Mouse (Mus musculus) liver, postnatal 0 days (tissue): ENCODE measurements around the gene Fam210b. TPM values are rescaled to one million over a fixed set of nuclear protein-coding genes. Genes with fewer than 3 reads are reported as not detected.
A peak's percentile ranks its signal among the peaks of the same experiment; 100 is the strongest.

ENCODE experiments used
- ATAC-seq: fragments of 200-750 bp; cut with Nextera tagmentation; 2 replicates; pipeline ENCODE4 v1.8.0; 2017; ENCODE audit warnings: mild to moderate bottlenecking, moderate library complexity
- DNase-seq: peaks from one replicate; pipeline ENCODE4 v3.0.0-alpha.2; 2016
- H3K27ac ChIP-seq: fragments of 300-500 bp; sonication (generic); 2 replicates; pipeline ENCODE4 v1.5.1; 2014; ENCODE audit warnings: antibody characterized with exemption, moderate library complexity, mild to moderate bottlenecking, low read depth
- H3K27me3 ChIP-seq: fragments of 300-500 bp; sonication (generic); 2 replicates; pipeline ENCODE4 v1.6.1; 2014; ENCODE audit warnings: low read length, control low read depth, mixed read lengths; ENCODE audit not compliant: insufficient read depth
- H3K36me3 ChIP-seq: fragments of 300-500 bp; sonication (generic); replicated peaks from 2 replicates; pipeline ENCODE4 v1.6.1; 2014; ENCODE audit warnings: mild to moderate bottlenecking, control low read depth, low read length, moderate library complexity, mixed read lengths; ENCODE audit not compliant: insufficient read depth
- H3K4me1 ChIP-seq: fragments of 300-500 bp; sonication (generic); 2 replicates; pipeline ENCODE4 v1.6.1; 2014; ENCODE audit warnings: antibody characterized with exemption, mild to moderate bottlenecking, control low read depth; ENCODE audit not compliant: insufficient read depth
- H3K4me2 ChIP-seq: fragments of 300-500 bp; sonication (generic); 2 replicates; pipeline ENCODE4 v1.6.1; 2014; ENCODE audit warnings: low read depth, mild to moderate bottlenecking, low read length, moderate library complexity, mixed read lengths
- H3K4me3 ChIP-seq: fragments of 300-500 bp; sonication (generic); 2 replicates; pipeline ENCODE4 v1.5.1; 2014; ENCODE audit warnings: low read depth, low read length
- H3K9ac ChIP-seq: fragments of 300-500 bp; sonication (generic); replicated peaks from 2 replicates; pipeline ENCODE4 v1.6.1; 2014; ENCODE audit warnings: mild to moderate bottlenecking, moderate library complexity
- H3K9me3 ChIP-seq: fragments of 300-500 bp; sonication (generic); 2 replicates; pipeline ENCODE4 v1.6.1; 2016; ENCODE audit warnings: mild to moderate bottlenecking, control low read depth, low read length, mixed read lengths
- CTCF ChIP-seq: sonication (generic); IDR thresholded peaks from 2 replicates; pipeline ENCODE4 v1.5.1; 2016; ENCODE audit warnings: antibody characterized with exemption, low read depth
- EP300 ChIP-seq: IDR thresholded peaks from 2 replicates; pipeline ENCODE4 v1.6.1; 2016; ENCODE audit warnings: antibody characterized with exemption, low read depth, mild to moderate bottlenecking
- WGBS: fragments of 180-500 bp; shearing (Covaris S2); extraction: QIAGEN DNeasy Blood & Tissue Kit; methylation state at CpG from one replicate; pipeline ENCODE4 v1.1.7; 2014; ENCODE audit not compliant: insufficient replicate concordance; 5-methylcytosine and 5-hydroxymethylcytosine counted together
- polyA plus RNA-seq: library from polyadenylated mRNA; unstranded; fragments of >200 nt; fragmentation: Nextera tagmentation; extraction: Ambion mirVana; gene quantifications from 2 replicates; pipeline ENCODE4 v1.2.1, GENCODE M21; 2015

The Fam210b gene
- polyA plus RNA-seq, 1 experiment from 2014 or later = 81.2 TPM

- no peak within 1 kb of the TSS for H3K9ac ChIP-seq
- H3K27me3 ChIP-seq = no peaks in the 10 kb centered on the region
- peak within 1 kb of the TSS; percentile 32 for H3K4me3 ChIP-seq
- peak; percentile 52 for ATAC-seq
- H3K4me1 ChIP-seq = peaks cover 14% of the 10 kb centered on the region
- H3K9me3 ChIP-seq = no peaks in the 10 kb centered on the region
- peak within 1 kb of the TSS; percentile 59 for H3K4me2 ChIP-seq
- 0 out of 2 replicates have a peak within 1 kb of the TSS, but pooled peaks have one; percentile 1 for H3K27ac ChIP-seq
- 12% methylated on average over 13 of the region's 13 CpGs for WGBS
- peak; percentile 63 for DNase-seq
- TF ChIP-seq EP300 = no peak
- TF ChIP-seq CTCF = no peak
- H3K36me3 ChIP-seq = no peaks in the 10 kb centered on the region
Measured at GRCm38 (mm10) chr2:172393391-172394051, 48.2 kb downstream of the Fam210b start, which contains the start of gene Cass4. Gene Cass4, plus strand, starts transcription at chr2:172393794.

DNA sequence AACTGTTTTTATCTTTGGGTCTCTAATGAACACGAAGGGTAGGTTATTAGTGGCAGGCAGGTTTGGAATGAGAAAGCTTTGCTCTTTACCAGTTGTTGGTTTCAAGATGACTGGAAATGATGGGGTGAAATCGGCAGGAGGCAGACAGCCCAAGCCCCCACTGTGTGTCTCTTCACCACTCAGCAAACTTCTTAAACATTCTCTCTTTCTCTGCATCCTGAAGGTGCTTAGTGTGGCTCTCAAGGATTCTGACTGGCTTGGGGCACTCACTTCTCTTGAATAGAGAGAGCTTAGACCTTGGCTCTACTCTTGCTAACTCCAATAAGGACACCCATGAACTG is 48.7 kb downstream of the Fam210b start:
- Histone ChIP-seq H3K9me3 (no peaks in the 10 kb centered on the region), H3K4me1 (peaks cover 14% of the 10 kb centered on the region), H3K36me3 (no peaks in the 10 kb centered on the region), H3K4me3 (peak overlapping the region; percentile 32), H3K27ac (no peak overlapping the region), H3K4me2 (peak overlapping the region; percentile 59), H3K27me3 (no peaks in the 10 kb centered on the region), H3K9ac (no peak overlapping the region)
- DNase-seq (no peak), ATAC-seq (no peak)
- TF ChIP-seq EP300 = no peak
- no peak for TF ChIP-seq CTCF
- 48% methylated on average over 2 of the region's 2 CpGs for WGBS

DNA sequence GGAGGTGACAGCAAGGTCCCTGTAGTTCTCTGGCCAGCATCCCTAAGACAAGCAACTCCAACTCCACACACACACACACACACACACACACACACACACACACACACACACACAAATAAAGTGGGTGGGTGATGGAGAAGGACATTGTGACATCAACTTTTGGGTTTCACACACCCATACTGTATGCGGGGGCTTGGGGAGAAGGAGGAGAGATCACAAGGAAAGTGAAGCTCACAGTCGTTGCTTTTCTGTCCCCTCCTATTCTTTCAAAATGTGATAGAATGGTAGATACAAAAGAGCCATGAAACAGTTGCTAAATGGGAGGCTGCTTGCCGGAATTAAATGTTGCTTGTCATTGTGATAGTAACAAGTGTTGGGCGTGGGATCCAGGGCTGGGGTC is 49.3 kb downstream of the Fam210b start:
- H3K27me3 ChIP-seq = no peaks in the 10 kb centered on the region
- TF ChIP-seq EP300 (no peak), CTCF (no peak)
- H3K27ac ChIP-seq = no peak overlapping the region
- H3K4me2 ChIP-seq = no peak overlapping the region
- DNase-seq (no peak), ATAC-seq (no peak)
- no peaks in the 10 kb centered on the region for H3K36me3 ChIP-seq
- no peak overlapping the region for H3K4me3 ChIP-seq
- WGBS = 75% methylated on average over 4 of the region's 4 CpGs
- H3K9ac ChIP-seq = no peak overlapping the region
- H3K9me3 ChIP-seq = no peaks in the 10 kb centered on the region
- peaks cover 14% of the 10 kb centered on the region for H3K4me1 ChIP-seq

DNA sequence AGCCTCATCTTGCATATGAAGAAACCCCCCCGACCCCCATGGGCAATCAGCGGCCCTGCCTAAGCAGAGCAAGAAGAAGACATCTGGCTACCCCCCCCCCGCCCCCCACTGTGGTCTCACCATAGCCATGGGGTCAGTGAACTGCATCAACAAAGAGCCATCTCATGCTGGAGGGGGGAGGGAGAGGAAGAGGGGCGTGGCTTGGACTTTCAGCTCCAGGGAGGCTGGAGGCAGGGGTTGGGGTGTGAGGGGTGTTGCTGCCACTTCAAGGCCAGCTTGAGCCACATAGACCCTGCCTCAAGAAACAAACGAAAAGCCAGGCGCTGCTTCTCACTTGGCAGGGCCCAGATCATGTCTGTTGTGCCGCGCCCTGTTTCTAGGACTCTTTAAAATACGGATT is 50.6 kb downstream of the Fam210b start:
- peaks cover 19% of the 10 kb centered on the region for H3K4me1 ChIP-seq
- no peaks in the 10 kb centered on the region for H3K27me3 ChIP-seq
- TF ChIP-seq EP300 = no peak
- TF ChIP-seq CTCF = no peak
- no peak overlapping the region for H3K9ac ChIP-seq
- no peaks in the 10 kb centered on the region for H3K36me3 ChIP-seq
- H3K4me3 ChIP-seq = no peak overlapping the region
- WGBS = 64% methylated on average over 9 of the region's 9 CpGs
- no peak overlapping the region for H3K4me2 ChIP-seq
- ATAC-seq = no peak
- H3K27ac ChIP-seq = no peak overlapping the region
- H3K9me3 ChIP-seq = no peaks in the 10 kb centered on the region
- peak; percentile 29 for DNase-seq

GRCm38 (mm10) chr2:172399901-172400300 is 54.5 kb downstream of the Fam210b start:
- no peaks in the 10 kb centered on the region for H3K9me3 ChIP-seq
- peak overlapping the region; percentile 40; the same call in 1 of the 2 replicates for H3K27ac ChIP-seq
- no peak overlapping the region for H3K9ac ChIP-seq
- H3K36me3 ChIP-seq = no peaks in the 10 kb centered on the region
- no peak overlapping the region for H3K4me2 ChIP-seq
- TF ChIP-seq EP300 = no peak
- peaks cover 18% of the 10 kb centered on the region for H3K4me1 ChIP-seq
- H3K4me3 ChIP-seq = no peak overlapping the region
- H3K27me3 ChIP-seq = no peaks in the 10 kb centered on the region
- peak; percentile 47 for ATAC-seq
- peak; percentile 34 for DNase-seq
- WGBS = 37% methylated on average over 9 of the region's 9 CpGs

DNA sequence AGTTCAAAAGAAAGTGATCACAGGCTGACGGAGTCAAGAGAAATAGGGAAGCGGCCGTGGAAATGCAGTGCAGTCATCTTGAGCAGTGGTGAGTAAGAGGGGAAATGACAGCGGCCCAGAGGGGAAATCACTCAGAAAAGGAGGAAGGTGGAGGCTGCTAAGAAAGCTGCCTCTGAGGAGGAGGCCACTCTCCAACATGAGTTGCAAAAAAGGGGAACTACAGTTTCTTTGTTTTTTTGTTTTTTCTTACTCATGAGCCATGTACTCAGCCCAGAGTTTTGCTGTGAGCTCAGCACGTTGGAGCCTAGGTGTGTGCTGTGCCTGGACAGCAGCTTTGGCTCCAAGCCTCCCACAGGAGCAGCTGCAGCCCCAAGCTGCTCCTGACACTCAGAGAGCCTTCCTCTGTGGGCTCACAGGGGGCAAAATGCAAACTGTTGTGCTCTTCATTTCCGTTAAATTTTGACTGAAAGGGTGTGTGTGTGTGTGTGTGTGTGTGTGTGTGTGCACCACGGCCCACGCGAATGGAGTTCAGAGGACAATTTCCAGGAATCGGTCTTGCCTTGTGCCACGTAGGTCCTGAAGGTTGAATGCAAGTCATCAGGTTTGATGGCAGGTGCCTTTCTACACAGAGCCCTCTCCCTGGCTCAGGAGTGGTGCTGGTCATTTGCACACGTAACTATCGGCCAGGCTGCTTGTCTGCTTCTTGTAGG is 55.9 kb downstream of the Fam210b start:
- H3K4me3 ChIP-seq = no peak overlapping the region
- DNase-seq (peak; percentile 64), ATAC-seq (peak; percentile 80)
- no peaks in the 10 kb centered on the region for H3K36me3 ChIP-seq
- TF ChIP-seq EP300 (no peak), CTCF (no peak)
- no peak overlapping the region for H3K4me2 ChIP-seq
- no peaks in the 10 kb centered on the region for H3K9me3 ChIP-seq
- H3K9ac ChIP-seq = no peak overlapping the region
- no peaks in the 10 kb centered on the region for H3K27me3 ChIP-seq
- peaks cover 19% of the 10 kb centered on the region for H3K4me1 ChIP-seq
- 28% methylated on average over 13 of the region's 13 CpGs for WGBS
- H3K27ac ChIP-seq = peak overlapping the region; percentile 90
